Mouse (Mus musculus) spleen, adult 12 weeks (tissue): ENCODE results near the gene Iqcf6.
"Not testable (repeated sequence)": the region's sequence is repeated elsewhere in the genome, so short reads cannot be mapped to it uniquely, and the experiment has no call there.

Experiments used
- DNase-seq: peaks from one replicate; pipeline ENCODE4 v3.0.0; 2022; ENCODE audit warnings: low spot score

Iqcf6 gene

DNA sequence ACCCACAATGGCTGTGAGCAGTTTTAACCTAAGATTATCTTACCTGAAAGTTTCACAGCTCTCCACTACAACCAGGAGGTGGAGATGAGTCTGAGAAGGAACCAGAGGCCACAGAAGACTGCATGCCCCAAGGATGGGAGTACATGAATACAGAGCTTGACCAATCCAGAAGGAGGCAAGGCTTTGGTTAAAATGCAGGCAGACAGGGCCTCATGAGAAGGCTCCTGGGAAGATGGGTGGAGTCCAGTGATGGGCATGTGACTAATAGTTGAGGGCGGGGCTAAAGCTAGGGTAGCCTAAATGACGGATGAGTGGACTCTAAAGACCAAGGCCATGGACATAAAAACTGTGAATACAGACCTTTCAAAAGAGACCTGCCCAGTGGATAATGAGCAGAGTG is at the start of gene Iqcf6:
TSS of gene Iqcf6 (plus strand) at position 301 of the 400 bp plus-strand sequence.
- no peak for DNase-seq

GRCm38 (mm10) chr9:106580016-106580415 is 46.4 kb upstream of the Iqcf6 start:
- no peak for DNase-seq

DNA sequence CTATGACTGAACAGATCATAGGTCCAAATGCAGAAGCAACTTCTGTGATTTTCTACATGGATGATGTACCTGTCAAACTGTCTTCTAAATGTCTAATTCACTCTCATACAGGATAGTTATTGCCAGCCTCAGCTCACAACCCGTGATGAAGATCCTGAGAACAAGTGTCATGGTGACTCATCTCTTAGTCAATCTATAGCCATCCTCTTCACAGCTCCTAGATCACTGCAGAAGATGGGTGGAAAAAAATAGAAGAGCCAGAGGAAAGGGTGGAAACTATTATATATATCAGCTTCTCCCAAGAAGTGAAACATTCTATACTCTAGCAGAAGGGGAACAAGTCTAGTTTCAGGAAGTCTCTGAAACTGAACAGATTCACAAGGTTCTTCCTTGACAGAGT is 43.8 kb upstream of the Iqcf6 start:
- no peak for DNase-seq

GRCm38 (mm10) chr9:106592158-106592557 is 34.2 kb upstream of the Iqcf6 start:
- no peak for DNase-seq

DNA sequence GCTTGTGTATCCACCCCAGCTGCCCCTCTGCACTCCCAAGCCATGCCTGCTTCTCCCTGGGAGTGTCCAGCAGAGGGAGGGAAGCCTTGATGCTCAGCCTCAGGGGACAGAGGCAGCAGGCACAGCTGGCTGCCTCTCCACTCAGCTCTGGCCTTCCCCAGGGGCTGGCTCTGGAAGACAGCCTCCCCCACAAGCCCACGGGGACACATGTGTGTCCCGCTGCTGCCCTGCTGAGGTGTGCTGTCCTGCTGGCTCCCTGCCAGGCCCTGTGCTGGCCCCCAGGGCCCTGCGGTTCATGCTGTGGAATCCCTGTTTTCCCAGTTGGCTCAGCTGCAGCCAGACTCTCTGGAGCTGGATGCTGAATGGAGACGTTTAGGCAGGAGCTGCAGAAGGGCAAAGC is 31.0 kb upstream of the Iqcf6 start:
- DNase-seq: not testable (repeated sequence)

DNA sequence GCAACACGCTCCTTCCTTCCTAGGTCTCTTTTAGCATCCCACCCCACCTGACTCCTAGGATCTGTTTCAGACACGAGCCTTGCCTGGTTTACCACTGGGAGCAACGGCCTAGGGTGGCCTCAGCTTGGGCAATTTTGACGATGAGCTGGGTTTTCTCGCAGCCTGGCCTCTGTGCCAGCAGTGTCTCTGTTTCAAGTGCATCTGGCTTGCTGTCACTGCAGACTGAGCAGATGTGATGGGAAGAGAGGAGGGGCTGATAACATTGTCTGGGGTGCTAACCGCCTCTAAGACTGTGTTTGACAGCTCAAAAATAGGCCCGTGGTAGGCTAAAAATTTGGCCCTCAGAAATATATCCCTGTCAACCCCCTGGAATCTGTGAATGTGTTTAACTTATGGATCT is 30.5 kb upstream of the Iqcf6 start:
- DNase-seq: no peak

- no peak for DNase-seq
These were observed 27.9 kb upstream of the Iqcf6 start for GRCm38 (mm10) chr9:106598466-106598865.

DNA sequence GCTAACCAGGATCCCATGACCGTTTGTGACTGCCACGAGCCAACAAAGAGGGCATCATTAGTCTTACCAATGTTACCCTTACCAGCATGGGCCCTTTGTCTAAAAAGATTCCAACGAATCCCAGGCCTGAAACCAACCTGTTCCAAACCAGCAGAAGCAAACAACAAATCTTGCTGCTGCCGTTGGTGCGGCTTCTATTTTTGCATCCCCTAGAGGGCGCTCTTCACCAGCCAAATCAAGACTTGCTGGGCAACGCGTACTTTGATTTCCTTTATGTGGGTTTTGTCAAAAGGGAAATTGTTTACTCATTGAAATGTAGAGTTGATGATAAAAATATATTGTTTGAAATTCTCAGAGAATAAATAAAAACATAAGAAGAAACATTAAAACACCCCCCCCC is 25.8 kb upstream of the Iqcf6 start:
- no peak for DNase-seq

DNA sequence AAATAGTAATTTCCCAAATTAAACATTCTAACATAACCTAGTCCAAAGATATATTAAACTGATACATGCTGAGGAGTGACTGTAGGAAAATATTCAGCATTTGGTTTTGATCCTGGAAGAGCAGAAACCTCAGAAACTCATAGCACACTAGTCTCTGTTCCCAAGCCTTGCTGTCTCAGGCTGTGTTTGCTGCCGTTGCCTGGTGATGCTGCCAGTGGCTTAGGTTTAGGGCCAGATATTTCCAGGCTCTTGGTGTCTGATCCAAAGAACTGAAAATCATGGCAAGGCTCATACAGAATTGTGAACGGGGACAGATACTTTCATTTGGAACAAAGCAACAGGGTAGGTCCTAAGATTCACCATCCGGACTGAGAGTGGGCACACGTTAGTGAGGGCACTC is 15.7 kb upstream of the Iqcf6 start:
- no peak for DNase-seq

- DNase-seq: no peak
These were observed 12.4 kb upstream of the Iqcf6 start for GRCm38 (mm10) chr9:106613951-106614350.

GRCm38 (mm10) chr9:106614616-106615015 is 11.8 kb upstream of the Iqcf6 start:
- DNase-seq: no peak

GRCm38 (mm10) chr9:106616306-106616705 is 10.1 kb upstream of the Iqcf6 start:
- DNase-seq: no peak

- DNase-seq: no peak
These were observed 8.9 kb upstream of the Iqcf6 start for GRCm38 (mm10) chr9:106617496-106617895.

DNA sequence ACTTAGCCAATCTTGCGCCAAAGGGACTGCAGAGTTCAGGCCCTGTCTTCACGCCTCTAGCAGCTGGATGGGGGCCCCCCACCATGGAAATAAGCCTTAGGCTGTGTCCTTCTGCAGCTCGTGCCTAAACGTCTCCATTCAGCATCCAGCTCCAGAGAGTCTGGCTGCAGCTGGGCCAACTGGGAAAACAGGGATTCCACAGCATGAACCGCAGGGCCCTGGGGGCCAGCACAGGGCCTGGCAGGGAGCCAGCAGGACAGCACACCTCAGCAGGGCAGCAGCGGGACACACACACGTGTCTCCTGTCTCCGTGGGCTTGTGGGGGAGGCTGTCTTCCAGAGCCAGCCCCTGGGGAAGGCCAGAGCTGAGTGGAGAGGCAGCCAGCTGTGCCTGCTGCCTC is 1.4 kb downstream of the Iqcf6 start:
- DNase-seq: not testable (repeated sequence)

- DNase-seq: no peak
These were observed 5.8 kb downstream of the Iqcf6 start for GRCm38 (mm10) chr9:106632185-106632584.

- DNase-seq: no peak
These were observed 11.8 kb downstream of the Iqcf6 start for GRCm38 (mm10) chr9:106638154-106638553.

GRCm38 (mm10) chr9:106641346-106641745 is 15.0 kb downstream of the Iqcf6 start:
- no peak for DNase-seq

DNA sequence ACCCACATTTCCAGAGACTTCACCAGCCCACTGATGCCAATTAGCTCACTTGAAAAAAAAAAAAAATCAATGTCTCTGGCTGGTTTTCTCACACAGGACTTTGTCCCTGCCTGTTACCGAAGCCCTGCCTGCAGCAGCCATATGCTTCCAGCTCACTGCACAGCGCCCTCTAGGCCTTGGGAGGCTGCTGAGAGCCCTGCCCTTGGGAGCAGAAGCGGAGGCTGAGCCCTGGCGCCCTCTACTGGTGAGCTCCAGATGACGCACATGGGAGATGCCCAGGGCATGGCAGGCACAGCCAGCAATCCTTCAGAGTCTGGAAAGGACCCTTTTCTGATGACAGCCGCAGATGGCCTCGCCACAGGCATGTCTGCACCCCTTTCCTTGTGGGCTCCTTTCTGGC is 16.7 kb downstream of the Iqcf6 start:
- DNase-seq: peak; percentile 44

GRCm38 (mm10) chr9:106643787-106644186 is 17.4 kb downstream of the Iqcf6 start:
- no peak for DNase-seq

DNA sequence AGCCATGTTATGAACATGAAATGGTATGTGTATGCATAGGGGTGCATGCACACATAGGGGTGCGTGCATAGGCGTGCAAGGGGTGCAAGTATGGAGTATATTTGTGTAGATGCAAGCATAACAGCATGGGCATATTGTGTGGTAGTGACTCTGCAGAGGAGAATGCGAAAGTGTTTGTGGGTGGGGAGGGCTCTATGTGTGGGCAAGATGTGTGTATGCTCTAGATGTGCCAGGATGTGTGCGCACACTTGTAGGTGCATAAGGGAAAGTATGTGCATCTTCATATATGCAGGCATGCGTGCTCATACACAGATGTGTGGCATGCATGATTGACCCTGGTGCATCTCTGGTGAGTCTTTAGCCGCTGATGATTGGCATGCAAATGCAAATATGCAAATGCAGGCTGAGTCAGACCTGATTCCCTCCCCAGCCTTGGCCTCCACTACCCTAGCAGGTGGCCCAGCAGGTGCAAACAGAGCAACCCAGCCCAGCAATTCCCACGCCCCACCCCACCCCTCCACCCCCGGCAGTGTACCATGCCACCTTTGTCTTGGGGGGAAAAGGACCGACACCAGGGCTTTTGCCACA is 19.4 kb downstream of the Iqcf6 start:
- DNase-seq: no peak

- DNase-seq: no peak
These were observed 20.8 kb downstream of the Iqcf6 start for GRCm38 (mm10) chr9:106647226-106647625.

GRCm38 (mm10) chr9:106652720-106653119 is 26.3 kb downstream of the Iqcf6 start:
- no peak for DNase-seq

GRCm38 (mm10) chr9:106655884-106656720 is 29.7 kb downstream of the Iqcf6 start, which contains the start of gene Grm2:
Grm2 (minus strand) TSS chr9:106656082.
- DNase-seq: no peak

DNA sequence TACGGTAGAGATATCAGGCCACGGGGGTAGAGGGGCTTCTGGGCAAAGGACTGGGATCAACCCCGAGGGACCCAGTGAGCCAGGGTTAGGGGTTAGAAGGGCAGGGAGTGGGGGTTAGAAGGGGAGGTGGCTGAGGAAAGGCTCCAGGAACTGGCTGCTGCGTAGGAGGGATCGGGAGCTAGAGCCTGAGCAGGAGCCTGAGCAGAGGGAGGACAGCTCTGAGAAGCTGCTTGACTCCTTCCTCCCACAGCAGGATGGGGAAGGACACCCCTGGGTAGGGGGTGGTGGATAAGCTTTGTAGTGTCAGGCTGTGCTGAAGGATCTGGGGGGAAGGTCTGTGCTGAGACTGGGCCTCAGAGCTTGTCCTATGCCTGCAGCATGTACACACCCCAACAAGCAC is 30.4 kb downstream of the Iqcf6 start:
- DNase-seq: no peak
